Mouse (Mus musculus) spleen, adult 2 months (tissue): ENCODE results near the gene Hs3st2. TPM values are rescaled to one million over a fixed set of nuclear protein-coding genes. Genes with fewer than 3 reads are reported as not detected.
A peak's percentile ranks its signal among the peaks of the same experiment; 100 is the strongest.
"Not testable (repeated sequence)": the region's sequence is repeated elsewhere in the genome, so short reads cannot be mapped to it uniquely, and the experiment has no call there.

ENCODE experiments used
- DNase-seq, 2 experiments: peaks; one replicate each; pipeline versions ENCODE4 v3.0.0 to v3.0.0-alpha.2; 2012 to 2021; ENCODE audit warnings: low spot score in 2 of 2, low read depth in 1 of 2
- H3K27ac ChIP-seq: fragments of 200-500 bp; 2 replicates; pipeline ENCODE4 v1.5.1; 2012; ENCODE audit warnings: low read length, inconsistent platforms; ENCODE audit not compliant: insufficient read depth
- H3K27me3 ChIP-seq: fragments of 200-500 bp; 2 replicates; pipeline ENCODE4 v1.6.1; 2012; ENCODE audit warnings: mild to moderate bottlenecking, moderate library complexity, low read length, inconsistent platforms; ENCODE audit not compliant: control insufficient read depth, insufficient read depth
- H3K36me3 ChIP-seq: fragments of 200-500 bp; 2 replicates; pipeline ENCODE4 v1.6.1; 2012; ENCODE audit warnings: mild to moderate bottlenecking, low read length, inconsistent platforms; ENCODE audit not compliant: control insufficient read depth, insufficient read depth
- H3K4me1 ChIP-seq: fragments of 200-500 bp; 2 replicates; pipeline ENCODE4 v1.6.1; 2011; ENCODE audit warnings: inconsistent platforms; ENCODE audit not compliant: control insufficient read depth, insufficient read depth, insufficient read length
- H3K4me3 ChIP-seq: fragments of 200-500 bp; 2 replicates; pipeline ENCODE4 v1.5.1; 2011; ENCODE audit warnings: mild to moderate bottlenecking, inconsistent platforms; ENCODE audit not compliant: insufficient read depth, insufficient read length; ENCODE audit errors: extremely low read depth
- CTCF ChIP-seq: fragments of 200-500 bp; IDR thresholded peaks from 2 replicates; pipeline ENCODE4 v1.5.1; 2011; ENCODE audit warnings: mild to moderate bottlenecking, inconsistent platforms; ENCODE audit not compliant: insufficient read depth, insufficient read length, insufficient replicate concordance; ENCODE audit errors: extremely low read depth
- POLR2A ChIP-seq: fragments of 200-500 bp; IDR thresholded peaks from 2 replicates; pipeline ENCODE4 v1.6.1; 2011; ENCODE audit warnings: low read depth, low read length, inconsistent platforms
- WGBS: fragments of 180-500 bp; shearing (Covaris S2); methylation state at CpG from one replicate; pipeline ENCODE4 v1.1.7; 2018; 5-methylcytosine and 5-hydroxymethylcytosine counted together
- polyA plus RNA-seq: library from polyadenylated mRNA; depleted of rRNA; stranded (reverse); fragments of >200 nt; gene quantifications from 2 replicates; pipeline ENCODE4 v1.2.3, GENCODE M21; 2012; rRNA removed

Gene Hs3st2
- 5.0 and 12.2 TPM in 2 replicates for polyA plus RNA-seq

DNA sequence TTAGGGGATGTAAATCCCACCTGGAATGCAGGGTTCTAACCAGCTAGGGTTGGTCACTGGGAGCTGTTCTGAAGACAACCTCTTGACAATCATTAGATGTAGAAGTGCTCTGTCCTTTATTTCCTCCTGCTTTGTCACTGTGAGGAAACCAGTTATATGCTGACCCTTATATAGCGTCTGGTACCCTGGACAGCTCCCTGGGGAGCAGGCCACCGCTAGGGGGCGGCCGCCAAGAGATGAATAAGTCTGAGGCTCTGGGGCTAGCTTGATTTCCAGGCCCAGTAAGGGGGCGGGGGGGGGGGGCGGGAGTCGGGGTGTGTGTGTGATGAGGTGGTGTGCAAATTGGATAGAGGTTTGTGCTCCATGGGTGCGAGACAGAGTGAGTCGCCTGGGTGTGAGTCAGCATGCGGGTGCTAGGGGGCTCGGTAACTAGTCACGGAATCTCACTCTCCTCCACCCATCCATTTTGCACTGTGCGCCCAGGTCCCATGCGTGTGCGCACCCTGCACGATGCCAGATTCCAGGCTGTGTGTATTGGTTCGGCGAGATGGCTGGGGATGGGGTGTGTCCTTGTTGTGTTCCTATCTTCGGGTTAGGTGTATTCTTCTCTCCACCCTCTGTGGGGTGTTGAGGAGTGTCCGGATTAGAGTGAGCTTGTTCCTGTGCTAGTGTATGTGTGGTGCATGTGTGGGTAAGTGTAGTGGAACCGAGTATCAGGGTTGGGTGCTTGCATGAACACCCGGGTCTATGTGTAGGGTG lies at the start of gene Hs3st2:
TSS of gene Hs3st2 (plus strand) at position 635 of the 759 bp plus-strand sequence.
- peaks cover 14% of the 10 kb centered on the region for H3K27me3 ChIP-seq
- DNase-seq, result peak in 1 of 2 experiments; percentile 34
- no peak within 1 kb of the TSS for H3K27ac ChIP-seq
- TF ChIP-seq POLR2A (no peak), CTCF (peak; percentile 74; the same call in 1 of the 2 replicates)
- 9% methylated on average over 21 of the region's 22 CpGs for WGBS
- no peaks in the 10 kb centered on the region for H3K36me3 ChIP-seq
- peak within 1 kb of the TSS; percentile 1; the same call in 1 of the 2 replicates for H3K4me3 ChIP-seq
- H3K4me1 ChIP-seq, result no peaks in the 10 kb centered on the region

DNA sequence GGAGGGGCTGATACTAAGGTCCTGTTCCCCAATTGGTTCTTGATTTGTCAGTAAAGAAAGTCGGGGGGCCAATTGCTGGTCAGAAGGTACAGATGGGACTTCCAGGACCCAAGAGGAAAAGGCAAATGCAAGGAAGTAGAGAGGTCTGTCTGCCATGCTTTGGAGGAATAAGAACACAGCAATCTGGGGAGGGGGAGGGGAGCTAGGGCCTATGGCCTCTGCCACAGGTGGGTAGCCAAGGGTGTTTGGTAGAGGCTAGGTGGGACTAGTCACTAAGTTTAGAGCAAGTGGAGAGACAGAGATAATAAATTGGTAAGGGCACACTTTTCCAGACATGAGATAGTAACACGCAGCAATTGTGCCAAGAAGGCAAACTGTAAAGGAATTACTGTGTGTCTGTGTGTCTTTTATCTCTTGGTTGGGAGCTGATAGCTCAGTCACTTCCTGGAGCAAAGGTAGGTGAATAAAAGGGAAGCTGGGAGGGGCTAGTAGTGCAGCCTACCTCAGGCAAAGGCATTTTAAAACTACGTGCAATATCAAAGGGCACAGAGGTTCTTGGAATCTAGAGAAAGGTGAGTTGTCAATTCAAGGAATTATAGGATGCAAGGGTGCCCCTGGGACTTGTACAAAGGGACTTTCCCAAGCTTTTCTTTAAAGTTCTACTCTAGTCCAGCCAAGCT lies 43.2 kb upstream of the Hs3st2 start:
- Histone ChIP-seq H3K36me3 (no peaks in the 10 kb centered on the region), H3K27ac (no peak overlapping the region), H3K4me3 (no peak overlapping the region), H3K4me1 (no peaks in the 10 kb centered on the region), H3K27me3 (no peaks in the 10 kb centered on the region)
- DNase-seq, result no peak
- 76% methylated on average over 3 of the region's 3 CpGs for WGBS
- TF ChIP-seq POLR2A (no peak), CTCF (no peak)

DNA sequence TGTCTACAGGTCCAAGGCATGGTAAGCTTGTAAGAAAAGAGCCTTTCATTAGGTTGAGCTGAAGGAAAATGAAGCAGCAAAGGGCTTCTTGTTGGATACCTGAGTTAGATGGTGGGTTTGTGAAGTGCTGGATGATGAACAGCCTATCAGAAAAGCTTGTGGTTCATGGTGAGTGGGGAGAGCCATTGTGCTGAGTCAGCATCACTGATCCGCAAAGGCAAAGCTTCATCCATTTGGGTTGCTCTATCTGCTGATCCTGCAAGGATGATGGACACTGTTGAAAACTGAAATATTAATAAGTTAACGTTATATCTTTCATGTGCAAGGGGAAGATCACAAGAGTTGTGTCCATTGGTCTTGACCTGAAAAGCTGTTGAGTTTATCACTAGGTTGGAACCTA lies 40.0 kb upstream of the Hs3st2 start:
- TF ChIP-seq CTCF (no peak), POLR2A (no peak)

DNA sequence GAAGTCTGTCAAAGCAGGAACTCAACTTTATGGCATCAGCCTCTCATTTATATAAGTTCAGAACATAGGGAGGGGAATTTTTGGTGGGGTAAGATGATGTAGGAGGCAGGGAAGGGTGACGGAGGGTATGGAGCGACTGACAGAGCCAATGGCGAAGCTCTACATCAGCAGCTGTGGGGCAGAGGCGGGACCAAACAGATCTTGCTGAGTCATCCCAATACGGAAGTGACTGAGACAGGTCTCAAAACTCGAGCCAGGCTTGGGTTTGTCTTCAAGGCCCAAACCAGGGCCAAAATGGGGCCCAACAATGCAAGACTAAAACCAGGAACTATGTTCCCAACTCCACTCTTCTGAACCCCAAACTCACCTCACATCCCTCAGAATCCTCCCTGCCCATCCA lies 30.2 kb upstream of the Hs3st2 start:
- H3K4me1 ChIP-seq, DNase-seq, H3K4me3 ChIP-seq, H3K36me3 ChIP-seq, H3K27ac ChIP-seq, H3K27me3 ChIP-seq: not testable (repeated sequence)
- 83% methylated on average over 6 of the region's 6 CpGs for WGBS

More for the DNA sequence above, 40.0 kb upstream of the Hs3st2 start:
- H3K36me3 ChIP-seq, result no peaks in the 10 kb centered on the region
- no peaks in the 10 kb centered on the region for H3K27me3 ChIP-seq
- no peak overlapping the region for H3K27ac ChIP-seq
- no peak overlapping the region for H3K4me3 ChIP-seq
- WGBS, result 83% methylated on average over 2 of the region's 2 CpGs
- DNase-seq, result no peak
- H3K4me1 ChIP-seq, result no peaks in the 10 kb centered on the region

DNA sequence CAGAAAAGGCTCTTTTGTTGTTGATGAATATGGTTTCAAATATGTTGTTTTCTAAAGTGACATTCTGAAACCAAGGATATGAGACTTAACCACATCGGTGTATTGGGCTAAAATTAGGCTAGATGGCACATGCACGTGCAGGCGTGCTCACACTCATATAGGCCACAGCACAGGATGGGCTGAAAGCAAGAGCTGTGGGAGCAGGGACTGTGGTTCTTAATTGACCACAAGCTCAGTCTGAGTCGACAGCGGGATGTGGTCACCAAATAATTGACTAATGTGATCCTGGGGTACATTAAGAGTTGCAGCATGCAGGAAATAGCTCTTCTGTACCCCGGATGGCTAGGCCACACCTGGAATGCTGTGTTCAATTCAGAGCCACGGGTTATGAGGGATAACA lies 26.1 kb upstream of the Hs3st2 start:
- no peaks in the 10 kb centered on the region for H3K4me1 ChIP-seq
- DNase-seq, result no peak
- H3K27ac ChIP-seq, result no peak overlapping the region
- no peak for TF ChIP-seq CTCF
- no peak for TF ChIP-seq POLR2A
- no peaks in the 10 kb centered on the region for H3K36me3 ChIP-seq
- no peaks in the 10 kb centered on the region for H3K27me3 ChIP-seq
- no peak overlapping the region for H3K4me3 ChIP-seq
- 71% methylated on average over 7 of the region's 7 CpGs for WGBS

DNA sequence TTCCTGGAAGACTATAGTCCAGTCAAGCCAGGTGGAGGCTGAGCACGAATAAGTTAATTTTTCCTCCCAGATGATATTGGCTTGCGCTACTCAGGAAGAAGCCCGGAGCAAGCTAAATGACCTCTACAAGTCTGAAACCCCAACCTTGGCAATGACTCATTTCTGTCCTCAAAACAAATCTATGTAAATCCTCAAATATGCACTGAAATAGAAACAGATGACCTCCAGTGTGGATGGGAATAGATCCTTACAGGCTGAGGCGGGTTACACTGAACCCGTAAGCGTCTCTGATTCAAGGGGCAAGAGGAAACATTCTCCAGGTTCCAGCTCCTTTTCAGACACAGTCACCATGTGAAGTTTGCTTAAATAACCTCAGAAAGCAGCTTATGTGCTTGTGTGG lies 24.5 kb upstream of the Hs3st2 start:
- 89% methylated on average over 6 of the region's 6 CpGs for WGBS
- no peak for TF ChIP-seq POLR2A
- no peak for TF ChIP-seq CTCF

DNA sequence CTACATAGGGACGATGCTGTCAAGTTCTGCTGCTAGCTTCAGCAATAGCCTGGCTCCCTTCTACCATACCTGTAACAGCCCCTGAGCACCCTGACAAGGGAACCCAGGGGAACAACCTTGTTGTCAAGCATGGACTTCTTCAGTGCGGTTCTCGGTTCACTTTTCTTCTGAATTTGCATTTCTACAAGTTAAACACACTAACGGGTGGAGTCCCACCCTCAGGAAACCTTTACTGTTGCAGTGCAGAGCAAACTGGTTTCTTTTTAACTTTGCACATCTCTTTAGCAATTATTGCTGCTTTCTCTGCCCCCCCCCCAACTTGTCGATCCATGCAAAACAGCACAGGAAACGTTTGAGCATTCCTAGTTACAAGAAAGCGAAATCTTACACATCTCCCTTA lies 19.7 kb upstream of the Hs3st2 start:
- 61% methylated on average over 7 of the region's 7 CpGs for WGBS

More for the DNA sequence above, 24.5 kb upstream of the Hs3st2 start:
- DNase-seq, result no peak
- no peaks in the 10 kb centered on the region for H3K36me3 ChIP-seq
- H3K4me1 ChIP-seq, result no peaks in the 10 kb centered on the region
- no peak overlapping the region for H3K27ac ChIP-seq
- no peak overlapping the region for H3K4me3 ChIP-seq
- no peaks in the 10 kb centered on the region for H3K27me3 ChIP-seq

More for the DNA sequence above, 19.7 kb upstream of the Hs3st2 start:
- Histone ChIP-seq H3K27ac (no peak overlapping the region), H3K4me1 (no peaks in the 10 kb centered on the region), H3K4me3 (no peak overlapping the region), H3K27me3 (no peaks in the 10 kb centered on the region), H3K36me3 (no peaks in the 10 kb centered on the region)
- no peak for TF ChIP-seq CTCF
- TF ChIP-seq POLR2A, result no peak
- DNase-seq, result no peak
